Mouse (Mus musculus): ENCODE data around the gene Wnt7b. TPM values are rescaled to one million over a fixed set of nuclear protein-coding genes. Genes with fewer than 3 reads are reported as not detected.

Gene Wnt7b
- polyA plus RNA-seq, 1 experiment from 2014 or later, result 38.0 TPM

DNA sequence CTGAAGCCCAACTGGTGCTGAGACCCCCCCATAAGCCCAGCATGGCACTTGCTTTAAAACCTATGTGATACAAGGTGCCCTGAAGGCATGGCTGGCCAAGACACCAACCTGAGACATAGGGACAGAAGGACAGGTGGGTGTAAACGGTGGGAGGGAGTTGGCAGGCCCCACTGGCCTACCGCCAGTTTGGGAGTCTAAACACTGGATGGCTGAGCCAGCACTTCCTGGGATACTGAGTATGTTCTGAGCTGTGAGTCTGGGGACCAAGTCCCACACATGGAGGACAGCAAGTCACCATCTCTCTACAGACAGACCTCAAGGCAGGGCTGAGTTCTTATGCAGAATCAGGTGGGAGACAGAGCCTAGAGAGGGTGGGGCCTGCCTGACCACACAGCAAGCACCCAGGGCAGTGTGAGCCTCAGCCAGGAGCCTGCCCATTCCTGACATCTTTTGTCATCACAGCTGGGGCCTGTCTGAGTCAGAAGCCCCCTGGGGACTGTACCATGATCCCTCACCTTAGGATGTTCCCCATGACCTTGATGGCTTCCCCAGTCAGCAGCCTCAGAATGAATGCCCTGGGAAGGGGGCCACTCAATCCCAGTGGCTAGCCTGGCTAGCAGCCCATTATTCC lies 13.0 kb downstream of the Wnt7b start:
- Histone ChIP-seq H3K27ac (replicated peaks; ENCODE audit: low read depth, low read length) (0 out of 2 replicates have a peak overlapping the region, but pooled peaks have one; percentile 5), H3K36me3 (ENCODE audit: control insufficient read depth, insufficient read depth, low read length) (no peaks in the 10 kb centered on the region), H3K4me1 (ENCODE audit: control insufficient read depth, insufficient read depth, low read length) (0 out of 2 replicates have a peak, but pooled peaks cover 11% of the 10 kb centered on the region), H3K4me2 (ENCODE audit: low read length) (no peak overlapping the region), H3K9ac (replicated peaks; ENCODE audit: low read length) (no peak overlapping the region), H3K9me3 (ENCODE audit: control insufficient read depth, low read length) (no peaks in the 10 kb centered on the region; the same call in 1 of the 2 replicates), H3K4me3 (replicated peaks; ENCODE audit: low read depth, low read length) (no peak overlapping the region), H3K27me3 (ENCODE audit: control insufficient read depth, insufficient read depth, low read length) (no peaks in the 10 kb centered on the region)
- 68% methylated on average over 2 of the region's 2 CpGs for WGBS
- DNase-seq (peak; percentile 33), ATAC-seq (ENCODE audit: low FRiP score, low TSS enrichment) (no peak; the same call in 1 of the 2 replicates)

GRCm38 (mm10) chr15:85568402-85568801 lies 13.9 kb downstream of the Wnt7b start:
- DNase-seq (no peak), ATAC-seq (ENCODE audit: low FRiP score, low TSS enrichment) (no peak)
- WGBS, result 84% methylated on average over 3 of the region's 3 CpGs
- H3K9ac ChIP-seq (replicated peaks; ENCODE audit: low read length), result no peak overlapping the region
- H3K4me2 ChIP-seq (ENCODE audit: low read length), result no peak overlapping the region
- H3K4me3 ChIP-seq (replicated peaks; ENCODE audit: low read depth, low read length), result no peak overlapping the region
- H3K27me3 ChIP-seq (ENCODE audit: control insufficient read depth, insufficient read depth, low read length), result no peaks in the 10 kb centered on the region
- 0 out of 2 replicates have a peak, but pooled peaks cover 11% of the 10 kb centered on the region for H3K4me1 ChIP-seq (ENCODE audit: control insufficient read depth, insufficient read depth, low read length)
- no peak overlapping the region for H3K27ac ChIP-seq (replicated peaks; ENCODE audit: low read depth, low read length)
- H3K9me3 ChIP-seq (ENCODE audit: control insufficient read depth, low read length), result no peaks in the 10 kb centered on the region; the same call in 1 of the 2 replicates
- no peaks in the 10 kb centered on the region for H3K36me3 ChIP-seq (ENCODE audit: control insufficient read depth, insufficient read depth, low read length)

- H3K36me3 ChIP-seq (ENCODE audit: control insufficient read depth, insufficient read depth, low read length), result no peaks in the 10 kb centered on the region
- H3K27me3 ChIP-seq (ENCODE audit: control insufficient read depth, insufficient read depth, low read length), result no peaks in the 10 kb centered on the region
- H3K4me1 ChIP-seq (ENCODE audit: control insufficient read depth, insufficient read depth, low read length), result 0 out of 2 replicates have a peak, but pooled peaks cover 7% of the 10 kb centered on the region
- peaks cover 7% of the 10 kb centered on the region; the same call in 1 of the 2 replicates for H3K9me3 ChIP-seq (ENCODE audit: control insufficient read depth, low read length)
- H3K27ac ChIP-seq (replicated peaks; ENCODE audit: low read depth, low read length), result no peak overlapping the region
- no peak overlapping the region for H3K4me2 ChIP-seq (ENCODE audit: low read length)
- DNase-seq (no peak), ATAC-seq (ENCODE audit: low FRiP score, low TSS enrichment) (no peak; the same call in 1 of the 2 replicates)
- H3K4me3 ChIP-seq (replicated peaks; ENCODE audit: low read depth, low read length), result no peak overlapping the region
- 80% methylated on average over 5 of the region's 5 CpGs for WGBS
- H3K9ac ChIP-seq (replicated peaks; ENCODE audit: low read length), result no peak overlapping the region
Observed at GRCm38 (mm10) chr15:85564966-85565365, 17.3 kb downstream of the Wnt7b start.

DNA sequence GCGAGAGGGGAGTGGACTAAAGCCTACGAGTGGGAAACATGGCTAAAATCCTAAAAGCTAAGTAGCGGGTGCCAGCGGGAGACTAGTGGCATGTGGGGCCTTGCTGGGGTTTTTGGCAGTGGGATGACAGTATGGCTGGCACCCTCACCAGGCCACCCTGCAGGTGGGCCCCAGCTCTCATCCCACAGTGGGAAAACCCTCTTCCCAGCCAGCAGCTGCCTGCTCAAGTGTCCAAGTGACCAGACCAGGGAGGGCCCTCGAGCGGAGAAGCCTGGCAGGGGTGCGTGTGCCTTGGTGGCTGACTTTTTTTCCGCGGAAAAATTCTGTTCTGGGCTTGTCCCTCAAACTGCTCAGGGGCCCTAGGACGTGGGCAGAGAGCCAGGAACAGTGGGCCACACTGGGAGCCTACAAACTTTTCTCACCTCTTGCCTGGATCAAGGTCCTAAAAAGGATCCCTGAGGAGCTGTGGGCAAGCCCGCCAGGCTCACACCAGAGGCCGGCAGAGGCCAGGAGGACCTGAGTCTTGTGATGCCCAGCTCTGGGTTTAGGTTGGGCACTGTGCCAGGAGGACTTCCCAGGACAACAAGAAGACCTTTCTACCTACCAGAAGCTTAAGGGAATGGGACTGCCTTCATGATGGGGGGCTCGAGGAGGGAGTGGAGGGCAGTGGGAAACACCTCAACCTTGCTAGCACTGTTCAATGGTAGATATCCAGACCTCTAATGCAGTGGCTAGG lies 18.1 kb downstream of the Wnt7b start:
- Histone ChIP-seq H3K9ac (replicated peaks; ENCODE audit: low read length) (no peak overlapping the region), H3K4me3 (replicated peaks; ENCODE audit: low read depth, low read length) (no peak overlapping the region), H3K36me3 (ENCODE audit: control insufficient read depth, insufficient read depth, low read length) (no peaks in the 10 kb centered on the region), H3K9me3 (ENCODE audit: control insufficient read depth, low read length) (peaks cover 7% of the 10 kb centered on the region; the same call in 1 of the 2 replicates), H3K27ac (replicated peaks; ENCODE audit: low read depth, low read length) (no peak overlapping the region), H3K4me1 (ENCODE audit: control insufficient read depth, insufficient read depth, low read length) (0 out of 2 replicates have a peak, but pooled peaks cover 1% of the 10 kb centered on the region), H3K4me2 (ENCODE audit: low read length) (no peak overlapping the region), H3K27me3 (ENCODE audit: control insufficient read depth, insufficient read depth, low read length) (no peaks in the 10 kb centered on the region)
- 84% methylated on average over 13 of the region's 13 CpGs for WGBS
- ATAC-seq (ENCODE audit: low FRiP score, low TSS enrichment), result no peak
- DNase-seq, result no peak

GRCm38 (mm10) chr15:85561953-85562352 lies 20.3 kb downstream of the Wnt7b start:
- Histone ChIP-seq H3K4me1 (ENCODE audit: control insufficient read depth, insufficient read depth, low read length) (no peaks in the 10 kb centered on the region), H3K36me3 (ENCODE audit: control insufficient read depth, insufficient read depth, low read length) (no peaks in the 10 kb centered on the region), H3K4me2 (ENCODE audit: low read length) (no peak overlapping the region), H3K4me3 (replicated peaks; ENCODE audit: low read depth, low read length) (no peak overlapping the region), H3K9ac (replicated peaks; ENCODE audit: low read length) (no peak overlapping the region), H3K27me3 (ENCODE audit: control insufficient read depth, insufficient read depth, low read length) (no peaks in the 10 kb centered on the region), H3K9me3 (ENCODE audit: control insufficient read depth, low read length) (peaks cover 7% of the 10 kb centered on the region; the same call in 1 of the 2 replicates), H3K27ac (replicated peaks; ENCODE audit: low read depth, low read length) (no peak overlapping the region)
- ATAC-seq (ENCODE audit: low FRiP score, low TSS enrichment) (no peak), DNase-seq (no peak)
- 74% methylated on average over 12 of the region's 12 CpGs for WGBS

DNA sequence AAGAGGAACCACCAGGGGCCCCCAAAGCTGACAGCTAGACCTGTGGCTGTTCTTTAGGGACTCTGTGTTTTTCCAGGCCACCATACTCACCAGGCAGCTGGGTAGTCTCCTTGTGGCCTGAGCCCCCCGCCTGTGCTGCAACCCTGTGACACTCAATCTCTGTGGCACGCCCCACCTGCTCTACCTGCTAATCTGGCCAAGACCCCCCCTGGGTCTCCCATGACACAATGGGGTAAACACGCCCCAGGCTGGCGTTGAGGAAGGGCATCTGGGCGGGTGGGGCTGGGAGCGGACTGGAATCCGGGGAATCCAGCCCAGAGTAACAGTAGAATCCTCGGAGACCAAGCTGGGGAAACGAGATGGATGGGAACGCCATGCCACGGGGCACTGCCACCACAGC lies 21.4 kb downstream of the Wnt7b start:
- H3K4me3 ChIP-seq (replicated peaks; ENCODE audit: low read depth, low read length), result no peak overlapping the region
- no peak overlapping the region for H3K4me2 ChIP-seq (ENCODE audit: low read length)
- H3K27me3 ChIP-seq (ENCODE audit: control insufficient read depth, insufficient read depth, low read length), result no peaks in the 10 kb centered on the region
- ATAC-seq (ENCODE audit: low FRiP score, low TSS enrichment) (no peak), DNase-seq (no peak)
- H3K36me3 ChIP-seq (ENCODE audit: control insufficient read depth, insufficient read depth, low read length), result no peaks in the 10 kb centered on the region
- H3K9ac ChIP-seq (replicated peaks; ENCODE audit: low read length), result no peak overlapping the region
- H3K9me3 ChIP-seq (ENCODE audit: control insufficient read depth, low read length), result peaks cover 7% of the 10 kb centered on the region; the same call in 1 of the 2 replicates
- H3K27ac ChIP-seq (replicated peaks; ENCODE audit: low read depth, low read length), result no peak overlapping the region
- WGBS, result 80% methylated on average over 11 of the region's 11 CpGs
- H3K4me1 ChIP-seq (ENCODE audit: control insufficient read depth, insufficient read depth, low read length), result no peaks in the 10 kb centered on the region

DNA sequence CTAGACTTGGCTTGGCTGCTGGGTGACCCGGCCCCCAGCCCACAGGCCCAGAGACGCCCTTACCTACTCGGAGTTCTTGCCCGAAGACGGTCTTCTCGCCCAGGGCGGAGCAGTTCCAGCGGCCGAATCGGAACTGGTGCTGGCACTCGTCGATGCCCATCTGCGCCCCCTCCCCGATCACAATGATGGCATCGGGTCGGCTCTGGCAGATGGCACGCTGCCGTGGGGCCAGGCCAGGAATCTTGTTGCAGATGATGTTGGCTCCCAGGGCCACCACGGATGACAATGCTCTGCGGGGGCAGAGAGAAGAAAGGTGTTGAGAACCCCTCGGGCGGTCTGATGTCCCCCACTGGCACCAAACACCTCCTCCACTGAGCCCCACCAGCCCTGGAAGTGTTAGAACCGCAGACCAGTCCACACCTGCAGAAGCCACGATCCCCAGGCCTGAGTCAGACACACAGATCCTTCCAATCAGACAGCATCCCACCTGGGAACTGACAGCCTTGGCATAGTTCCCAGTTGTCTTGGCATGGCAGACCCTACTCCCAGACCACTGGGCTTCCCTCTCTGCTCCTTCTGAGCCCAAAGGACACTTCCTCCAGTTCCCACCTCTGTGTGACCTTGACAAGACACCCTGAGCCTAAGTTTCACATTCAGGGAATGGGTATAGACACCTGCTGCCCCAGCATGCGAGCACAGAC lies 23.3 kb downstream of the Wnt7b start:
- Histone ChIP-seq H3K4me1 (ENCODE audit: control insufficient read depth, insufficient read depth, low read length) (no peaks in the 10 kb centered on the region), H3K4me3 (replicated peaks; ENCODE audit: low read depth, low read length) (no peak overlapping the region), H3K9me3 (ENCODE audit: control insufficient read depth, low read length) (peaks cover 7% of the 10 kb centered on the region; the same call in 1 of the 2 replicates), H3K4me2 (ENCODE audit: low read length) (no peak overlapping the region), H3K9ac (replicated peaks; ENCODE audit: low read length) (no peak overlapping the region), H3K36me3 (ENCODE audit: control insufficient read depth, insufficient read depth, low read length) (no peaks in the 10 kb centered on the region), H3K27ac (replicated peaks; ENCODE audit: low read depth, low read length) (no peak overlapping the region), H3K27me3 (ENCODE audit: control insufficient read depth, insufficient read depth, low read length) (no peaks in the 10 kb centered on the region)
- WGBS, result 89% methylated on average over 25 of the region's 25 CpGs
- DNase-seq (no peak), ATAC-seq (ENCODE audit: low FRiP score, low TSS enrichment) (no peak)

DNA sequence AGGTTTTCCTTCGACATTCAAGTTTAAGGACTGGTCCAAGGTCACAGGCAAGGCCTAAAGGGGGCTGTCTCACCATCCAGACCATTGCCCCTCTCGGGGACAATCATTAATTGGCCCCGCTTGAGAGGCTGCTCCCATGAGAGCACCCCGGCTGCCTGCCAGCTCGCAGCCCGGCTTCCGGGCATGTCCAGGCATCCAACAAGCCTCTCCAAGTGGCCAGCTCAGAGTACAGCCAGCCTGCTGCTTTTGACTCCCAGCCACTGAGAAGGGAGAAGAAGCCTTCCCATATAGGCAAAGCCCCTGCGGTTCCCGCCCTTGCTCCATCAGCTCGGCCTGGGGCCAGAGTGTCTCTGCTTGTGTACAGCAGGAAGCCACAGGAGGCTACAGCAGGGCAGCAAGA lies 26.5 kb downstream of the Wnt7b start:
- no peaks in the 10 kb centered on the region for H3K27me3 ChIP-seq (ENCODE audit: control insufficient read depth, insufficient read depth, low read length)
- H3K9ac ChIP-seq (replicated peaks; ENCODE audit: low read length), result no peak overlapping the region
- WGBS, result 71% methylated on average over 10 of the region's 10 CpGs
- DNase-seq (no peak), ATAC-seq (ENCODE audit: low FRiP score, low TSS enrichment) (no peak)
- no peaks in the 10 kb centered on the region for H3K4me1 ChIP-seq (ENCODE audit: control insufficient read depth, insufficient read depth, low read length)
- no peak overlapping the region for H3K4me3 ChIP-seq (replicated peaks; ENCODE audit: low read depth, low read length)
- H3K4me2 ChIP-seq (ENCODE audit: low read length), result no peak overlapping the region
- H3K27ac ChIP-seq (replicated peaks; ENCODE audit: low read depth, low read length), result no peak overlapping the region
- no peaks in the 10 kb centered on the region for H3K36me3 ChIP-seq (ENCODE audit: control insufficient read depth, insufficient read depth, low read length)
- H3K9me3 ChIP-seq (ENCODE audit: control insufficient read depth, low read length), result no peaks in the 10 kb centered on the region
